Mouse (Mus musculus) C2C12 (cell line): ENCODE results near the gene Wee1.

Experiments
- CEBPB ChIP-seq: IDR thresholded peaks from one replicate; pipeline ENCODE4 v1.6.1; 2011; ENCODE audit warnings: low read depth, mild to moderate bottlenecking, control low read depth, moderate library complexity
- CTCF ChIP-seq: IDR thresholded peaks from one replicate; pipeline ENCODE4 v1.5.1; 2011; ENCODE audit not compliant: control insufficient read depth, insufficient read depth, insufficient read length
- FOSL1 ChIP-seq: IDR thresholded peaks from one replicate; pipeline ENCODE4 v1.8.0; 2011; ENCODE audit warnings: mild to moderate bottlenecking, low read length; ENCODE audit not compliant: poor library complexity, insufficient read depth, severe bottlenecking
- MAX ChIP-seq: IDR thresholded peaks from one replicate; pipeline ENCODE4 v1.6.1; 2011; ENCODE audit warnings: mild to moderate bottlenecking, control low read depth
- MYOD1 ChIP-seq: IDR thresholded peaks from one replicate; pipeline ENCODE4 v1.6.1; 2011; ENCODE audit warnings: low read depth; ENCODE audit not compliant: control insufficient read depth, insufficient read length
- MYOG ChIP-seq: IDR thresholded peaks from one replicate; pipeline ENCODE4 v1.6.1; 2011; ENCODE audit not compliant: control insufficient read depth, insufficient read length; ENCODE audit errors: extremely low read depth
- USF1 ChIP-seq: IDR thresholded peaks from one replicate; pipeline ENCODE4 v1.6.1; 2011; ENCODE audit warnings: low read depth, mild to moderate bottlenecking, control low read depth, moderate library complexity

DNA sequence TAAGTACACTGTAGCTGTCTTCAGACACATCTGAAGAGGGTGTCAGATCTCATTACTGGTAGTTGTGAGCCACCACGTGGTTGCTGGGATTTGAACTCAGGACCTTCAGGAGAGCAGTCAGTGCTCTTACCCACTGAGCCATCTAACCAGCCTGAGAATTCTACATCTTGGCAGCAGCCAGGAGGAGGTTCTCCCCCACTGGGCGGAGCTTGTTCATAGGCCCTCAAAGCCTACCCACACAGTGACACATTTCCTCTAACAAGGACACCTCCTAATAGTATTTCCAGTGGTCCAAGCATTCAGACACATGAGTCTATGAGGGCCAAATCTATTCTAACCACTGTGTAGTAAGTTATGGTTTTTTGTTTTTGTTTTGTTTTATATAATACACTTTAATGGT lies 6.7 kb downstream of the Wee1 start:
- TF ChIP-seq CTCF (no peak), MYOD1 (no peak), USF1 (no peak), MAX (no peak), MYOG (no peak), CEBPB (no peak), FOSL1 (no peak)
